Mouse (Mus musculus) heart, embryonic 16.5 days (tissue): ENCODE measurements at regions not wholly inside any gene's neighbourhood (a gene's known extent, or its start where the extent isn't known, plus 50 kb on each side); places are given as distances from the start of the nearest gene placed in this dataset.
A peak's percentile ranks its signal among the peaks of the same experiment; 100 is the strongest.

ENCODE experiments used
- ATAC-seq: fragments of 200-750 bp; cut with Nextera tagmentation; replicated peaks from 2 replicates; pipeline ENCODE4 v1.8.0; 2017; ENCODE audit warnings: moderate number of reproducible peaks; ENCODE audit not compliant: insufficient read depth, low FRiP score; ENCODE audit errors: extremely low read depth
- H3K27ac ChIP-seq: fragments of 300-500 bp; sonication (generic); 2 replicates; pipeline ENCODE4 v1.5.1; 2014; ENCODE audit warnings: mild to moderate bottlenecking, low read length, control low read depth, moderate library complexity
- H3K27me3 ChIP-seq: fragments of 300-500 bp; sonication (generic); 2 replicates; pipeline ENCODE4 v1.6.1; 2014; ENCODE audit warnings: low read length, mixed read lengths; ENCODE audit not compliant: control insufficient read depth, insufficient read depth
- H3K36me3 ChIP-seq: fragments of 300-500 bp; sonication (generic); 2 replicates; pipeline ENCODE4 v1.6.1; 2014; ENCODE audit not compliant: control insufficient read depth, insufficient read depth
- H3K4me1 ChIP-seq: fragments of 300-500 bp; sonication (generic); 2 replicates; pipeline ENCODE4 v1.6.1; 2014; ENCODE audit warnings: low read length, mixed read lengths; ENCODE audit not compliant: control insufficient read depth, insufficient read depth
- H3K4me2 ChIP-seq: fragments of 300-500 bp; sonication (generic); 2 replicates; pipeline ENCODE4 v1.6.1; 2014; ENCODE audit warnings: low read depth, mild to moderate bottlenecking, control low read depth, low read length
- H3K4me3 ChIP-seq: fragments of 300-500 bp; sonication (generic); 2 replicates; pipeline ENCODE4 v1.5.1; 2014; ENCODE audit warnings: mild to moderate bottlenecking, control low read depth, low read length
- H3K9ac ChIP-seq: fragments of 300-500 bp; sonication (generic); 2 replicates; pipeline ENCODE4 v1.6.1; 2014; ENCODE audit warnings: low read length, control low read depth
- H3K9me3 ChIP-seq: fragments of 300-500 bp; sonication (generic); replicated peaks from 2 replicates; pipeline ENCODE4 v1.6.1; 2016; ENCODE audit warnings: low read length; ENCODE audit not compliant: control insufficient read depth
- WGBS: fragments of 180-500 bp; shearing (Covaris S2); extraction: QIAGEN DNeasy Blood & Tissue Kit; methylation state at CpG from one replicate; pipeline ENCODE4 v1.1.7; 2014; 5-methylcytosine and 5-hydroxymethylcytosine counted together

GRCm38 (mm10) chr13:102570286-102570685 lies 123.1 kb upstream of the Cd180 start:
- H3K4me1 ChIP-seq: no peaks in the 10 kb centered on the region
- H3K9ac ChIP-seq: no peak overlapping the region
- no peak overlapping the region for H3K27ac ChIP-seq
- ATAC-seq: no peak
- H3K4me3 ChIP-seq: no peak overlapping the region
- no peaks in the 10 kb centered on the region for H3K27me3 ChIP-seq
- no peak overlapping the region for H3K4me2 ChIP-seq
- WGBS: 89% methylated on average over 1 of the region's 1 CpGs
- no peaks in the 10 kb centered on the region for H3K36me3 ChIP-seq
- no peaks in the 10 kb centered on the region for H3K9me3 ChIP-seq

- Histone ChIP-seq H3K4me2 (no peak overlapping the region), H3K4me1 (no peaks in the 10 kb centered on the region), H3K9ac (no peak overlapping the region), H3K9me3 (no peaks in the 10 kb centered on the region), H3K27ac (no peak overlapping the region), H3K4me3 (no peak overlapping the region), H3K27me3 (no peaks in the 10 kb centered on the region), H3K36me3 (no peaks in the 10 kb centered on the region)
- 74% methylated on average over 5 of the region's 5 CpGs for WGBS
- ATAC-seq: no peak
Measured at GRCm38 (mm10) chr13:102573286-102573921, 120.0 kb upstream of the Cd180 start.

GRCm38 (mm10) chr13:102576871-102577662 lies 116.3 kb upstream of the Cd180 start:
- ATAC-seq: no peak
- no peaks in the 10 kb centered on the region for H3K9me3 ChIP-seq
- no peak overlapping the region for H3K9ac ChIP-seq
- 76% methylated on average over 7 of the region's 7 CpGs for WGBS
- no peak overlapping the region for H3K4me2 ChIP-seq
- H3K36me3 ChIP-seq: no peaks in the 10 kb centered on the region
- no peak overlapping the region for H3K4me3 ChIP-seq
- H3K4me1 ChIP-seq: no peaks in the 10 kb centered on the region
- H3K27me3 ChIP-seq: no peaks in the 10 kb centered on the region
- no peak overlapping the region for H3K27ac ChIP-seq

GRCm38 (mm10) chr13:102578811-102579210 lies 114.5 kb upstream of the Cd180 start:
- 69% methylated on average over 2 of the region's 2 CpGs for WGBS
- no peak overlapping the region for H3K4me2 ChIP-seq
- no peak for ATAC-seq
- H3K4me3 ChIP-seq: no peak overlapping the region
- H3K9me3 ChIP-seq: no peaks in the 10 kb centered on the region
- H3K9ac ChIP-seq: no peak overlapping the region
- peaks cover 3% of the 10 kb centered on the region; the same call in 1 of the 2 replicates for H3K4me1 ChIP-seq
- no peak overlapping the region for H3K27ac ChIP-seq
- H3K36me3 ChIP-seq: no peaks in the 10 kb centered on the region
- no peaks in the 10 kb centered on the region for H3K27me3 ChIP-seq

GRCm38 (mm10) chr13:102579638-102580037 lies 113.7 kb upstream of the Cd180 start:
- no peak overlapping the region for H3K4me2 ChIP-seq
- 80% methylated on average over 3 of the region's 3 CpGs for WGBS
- no peak overlapping the region for H3K4me3 ChIP-seq
- ATAC-seq: no peak
- H3K27me3 ChIP-seq: no peaks in the 10 kb centered on the region
- H3K4me1 ChIP-seq: peaks cover 11% of the 10 kb centered on the region
- no peaks in the 10 kb centered on the region for H3K36me3 ChIP-seq
- no peak overlapping the region for H3K27ac ChIP-seq
- H3K9me3 ChIP-seq: no peaks in the 10 kb centered on the region
- H3K9ac ChIP-seq: no peak overlapping the region

GRCm38 (mm10) chr13:102583984-102584645 lies 109.2 kb upstream of the Cd180 start:
- Histone ChIP-seq H3K36me3 (no peaks in the 10 kb centered on the region), H3K27me3 (no peaks in the 10 kb centered on the region), H3K9me3 (no peaks in the 10 kb centered on the region), H3K9ac (no peak overlapping the region), H3K4me3 (no peak overlapping the region), H3K27ac (peak overlapping the region; percentile 56), H3K4me2 (no peak overlapping the region), H3K4me1 (peaks cover 19% of the 10 kb centered on the region)
- 49% methylated on average over 12 of the region's 12 CpGs for WGBS
- ATAC-seq: peak; percentile 72; the same call in 1 of the 2 replicates

GRCm38 (mm10) chr13:102586215-102586614 lies 107.1 kb upstream of the Cd180 start:
- peaks cover 21% of the 10 kb centered on the region for H3K4me1 ChIP-seq
- H3K9ac ChIP-seq: no peak overlapping the region
- H3K4me2 ChIP-seq: no peak overlapping the region
- H3K9me3 ChIP-seq: no peaks in the 10 kb centered on the region
- ATAC-seq: no peak
- 54% methylated on average over 6 of the region's 6 CpGs for WGBS
- no peak overlapping the region for H3K27ac ChIP-seq
- H3K4me3 ChIP-seq: no peak overlapping the region
- no peaks in the 10 kb centered on the region for H3K36me3 ChIP-seq
- H3K27me3 ChIP-seq: no peaks in the 10 kb centered on the region

- ATAC-seq: peak; percentile 15; the same call in 1 of the 2 replicates
- Histone ChIP-seq H3K4me1 (peaks cover 28% of the 10 kb centered on the region), H3K4me2 (peak overlapping the region; percentile 36), H3K27me3 (no peaks in the 10 kb centered on the region), H3K4me3 (no peak overlapping the region), H3K36me3 (no peaks in the 10 kb centered on the region), H3K27ac (no peak overlapping the region; the same call in 1 of the 2 replicates), H3K9ac (no peak overlapping the region), H3K9me3 (no peaks in the 10 kb centered on the region)
- WGBS: 52% methylated on average over 18 of the region's 18 CpGs
Measured at GRCm38 (mm10) chr13:102589680-102590435, 103.5 kb upstream of the Cd180 start.
